Mouse (Mus musculus) forelimb bud, embryonic 11.5 days (tissue): ENCODE measurements at regions not wholly inside any gene's neighbourhood (a gene's known extent, or its start where the extent isn't known, plus 50 kb on each side); places are given as distances from the start of the nearest gene placed in this dataset.
A peak's percentile ranks its signal among the peaks of the same experiment; 100 is the strongest.

Experiments used
- DNase-seq: peaks from one replicate; pipeline ENCODE4 v3.0.0-alpha.2; 2012; ENCODE audit warnings: low read depth, low spot score

GRCm38 (mm10) chr17:94165305-94165860 is 584.4 kb downstream of the Mettl4 start:
- no peak for DNase-seq

DNA sequence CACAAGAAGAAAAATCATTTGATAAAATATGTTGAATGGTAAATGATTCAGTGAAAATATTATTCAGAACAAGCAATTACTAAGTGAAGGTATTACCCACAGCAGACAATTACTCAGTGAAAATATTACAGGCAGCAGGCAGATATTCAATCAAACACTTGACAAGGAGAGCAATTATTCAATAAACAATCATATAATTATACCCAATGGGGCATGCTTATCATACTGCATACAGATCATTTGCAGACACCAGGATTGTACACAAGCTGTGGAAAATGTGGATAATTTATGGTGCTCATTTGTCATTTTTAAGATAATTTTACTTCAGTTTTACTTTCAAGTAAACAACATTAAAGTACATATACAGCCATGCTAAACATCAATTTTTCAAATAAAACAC is 605.5 kb downstream of the Mettl4 start:
- DNase-seq: no peak

GRCm38 (mm10) chr17:94133201-94133600 is 616.6 kb downstream of the Mettl4 start:
- DNase-seq: no peak

DNA sequence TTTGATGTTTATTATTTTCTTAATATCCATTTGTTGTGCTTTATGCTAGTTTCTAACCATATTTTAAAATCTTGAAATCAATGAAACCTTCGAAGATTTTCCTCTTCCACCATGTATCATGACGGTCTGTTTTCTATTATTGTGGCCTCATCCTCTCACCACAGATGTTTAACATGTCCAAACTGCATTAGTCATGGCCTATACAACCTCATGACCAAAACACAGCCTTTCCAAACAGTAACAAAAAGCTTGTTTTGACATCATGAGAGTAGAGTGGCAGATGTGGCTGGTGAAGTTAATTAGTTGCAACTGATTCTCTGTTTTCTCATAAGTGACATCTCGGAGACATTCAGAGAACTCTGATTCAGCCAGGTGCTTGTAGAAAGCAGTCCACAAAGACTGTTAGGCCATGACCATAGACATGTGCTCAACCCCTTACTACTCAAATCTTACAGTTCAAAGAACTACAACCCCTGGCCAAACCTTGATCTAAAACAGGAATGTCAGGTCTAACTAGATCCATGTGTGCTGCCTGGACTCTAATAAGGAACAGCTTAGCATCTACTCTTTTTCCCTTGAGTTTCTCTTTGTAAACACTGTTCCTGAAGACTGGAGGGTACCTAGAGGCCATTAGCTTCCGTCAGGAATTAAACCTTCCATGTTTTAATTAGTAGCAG is 655.7 kb downstream of the Mettl4 start:
- DNase-seq: peak; percentile 84

GRCm38 (mm10) chr17:94054436-94055060 is 695.3 kb downstream of the Mettl4 start:
- no peak for DNase-seq

GRCm38 (mm10) chr17:94048475-94048874 is 701.3 kb downstream of the Mettl4 start:
- DNase-seq: no peak

DNA sequence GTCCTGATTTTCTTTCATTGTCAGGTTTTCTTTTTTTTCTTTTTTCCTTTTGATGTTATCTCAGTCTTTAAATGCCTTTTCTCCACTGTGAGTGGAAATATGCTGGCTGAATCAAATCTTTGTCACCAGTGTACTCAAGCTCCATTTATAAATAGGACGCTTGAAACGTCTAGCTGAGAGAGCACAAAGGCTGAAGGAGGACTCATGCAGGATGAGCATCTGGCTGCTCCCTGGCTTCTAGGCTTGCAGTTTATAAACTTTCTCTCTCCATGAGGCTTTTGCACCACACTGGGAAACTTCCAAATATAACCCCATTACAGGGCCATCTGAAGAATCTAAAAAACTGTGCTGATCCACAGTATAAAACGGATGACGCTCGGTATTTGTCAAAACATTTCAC is 711.6 kb downstream of the Mettl4 start:
- no peak for DNase-seq

GRCm38 (mm10) chr17:94012386-94012785 is 737.4 kb downstream of the Mettl4 start:
- DNase-seq: no peak

- no peak for DNase-seq
Observed at GRCm38 (mm10) chr17:94002095-94002494, 747.7 kb downstream of the Mettl4 start.

GRCm38 (mm10) chr17:94001515-94001914 is 748.3 kb downstream of the Mettl4 start:
- DNase-seq: no peak

DNA sequence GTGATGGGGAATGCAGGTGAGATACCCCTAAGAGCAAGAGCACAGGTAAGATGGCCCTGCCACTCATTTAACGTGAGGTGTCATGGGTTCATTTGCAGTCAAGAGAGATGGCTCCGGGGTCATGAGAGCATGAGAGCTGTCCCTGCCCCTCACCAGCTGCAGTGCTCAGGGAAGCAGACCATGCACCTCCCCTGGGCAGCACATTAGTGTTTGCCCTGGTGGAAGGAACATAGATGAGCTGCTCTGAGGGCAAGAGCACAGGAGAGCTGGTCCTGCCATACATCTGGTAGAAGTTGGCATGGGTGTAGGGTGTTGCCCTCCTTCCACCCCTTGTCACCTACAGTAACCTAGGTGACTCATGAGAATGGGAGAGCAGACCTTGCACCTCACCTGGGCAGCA is 762.9 kb downstream of the Mettl4 start:
- no peak for DNase-seq
